Mouse (Mus musculus): Measurements from ENCODE around the gene Ccdc163.

DNA sequence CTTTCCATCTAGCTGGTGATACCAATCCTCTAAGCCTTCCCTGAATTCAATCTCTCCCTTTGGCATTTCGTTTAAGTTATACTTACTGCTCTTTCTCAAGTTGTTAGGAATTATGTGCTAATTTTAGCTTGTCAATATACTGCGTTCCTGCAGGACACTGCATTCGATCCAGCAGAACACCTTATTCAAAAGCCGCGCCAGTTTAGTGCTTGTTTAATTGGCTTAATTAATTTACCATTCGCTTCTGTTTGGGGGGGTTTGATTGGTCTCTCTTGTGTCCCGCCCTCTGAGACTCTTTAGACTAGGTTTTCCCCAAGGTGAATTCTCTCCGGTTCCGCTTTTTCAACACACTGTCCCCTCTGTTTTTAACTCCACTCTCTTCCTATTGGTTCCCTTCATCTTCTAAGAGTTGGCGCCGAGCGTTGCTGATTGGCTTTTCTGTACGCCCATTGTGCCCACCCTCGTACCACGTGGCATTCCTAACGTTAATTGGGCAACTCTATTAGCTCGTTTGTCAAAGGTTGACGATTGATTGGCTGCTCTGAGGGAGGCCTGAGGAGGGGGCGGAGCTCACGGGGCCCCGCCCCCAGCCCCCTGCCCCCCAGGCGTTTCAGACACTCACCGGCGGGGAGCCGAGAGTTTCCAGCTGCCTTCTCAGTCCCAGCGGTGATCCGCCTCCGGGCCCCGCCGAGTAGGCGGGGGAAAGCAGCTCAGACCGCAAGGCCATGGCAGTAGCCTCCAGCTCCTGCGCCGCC, 12.2 kb downstream of the Ccdc163 start, which contains the start of gene Tesk2:
- TF ChIP-seq RAD21 (IDR thresholded peaks at IDR 0.05; ENCODE audit: low read depth, low read length) (no peak), E2F4 (IDR thresholded peaks at IDR 0.05; ENCODE audit: insufficient replicate concordance, low read depth, low read length) (peak; percentile 76; the same call in 1 of the 2 replicates), POLR2A (IDR thresholded peaks at IDR 0.05; ENCODE audit: low read depth, low read length) (peak; percentile 73), HCFC1 (IDR thresholded peaks at IDR 0.05; ENCODE audit: low read depth, low read length) (peak; percentile 43), MAZ (IDR thresholded peaks at IDR 0.05; ENCODE audit: low read depth, low read length) (peak; percentile 89)
